Mouse (Mus musculus) adrenal gland, postnatal 36 days (tissue): ENCODE data around the gene Olfr391-ps. TPM values are rescaled to one million over a fixed set of nuclear protein-coding genes. Genes with fewer than 3 reads are reported as not detected.

ENCODE experiments used
- DNase-seq, 2 experiments: peaks; one replicate each; pipeline ENCODE4 v3.0.0; 2021; ENCODE audit warnings: mixed read lengths in 1 of 2
- long read RNA-seq, 2 experiments: library from polyadenylated mRNA; stranded (forward); transcript quantifications; one replicate each; pipeline ENCODE4 v2.0.0; 2021; ENCODE audit warnings: borderline sequencing depth in 2 of 2
- total RNA-seq, 2 experiments: library from RNA; stranded (reverse); gene quantifications; 2 replicates each; pipeline ENCODE4 v1.2.3; 2021

The Olfr391-ps gene
- total RNA-seq: not detected
- long read RNA-seq, experiment 1: 0 reads
- long read RNA-seq, experiment 2: 0 reads

DNA sequence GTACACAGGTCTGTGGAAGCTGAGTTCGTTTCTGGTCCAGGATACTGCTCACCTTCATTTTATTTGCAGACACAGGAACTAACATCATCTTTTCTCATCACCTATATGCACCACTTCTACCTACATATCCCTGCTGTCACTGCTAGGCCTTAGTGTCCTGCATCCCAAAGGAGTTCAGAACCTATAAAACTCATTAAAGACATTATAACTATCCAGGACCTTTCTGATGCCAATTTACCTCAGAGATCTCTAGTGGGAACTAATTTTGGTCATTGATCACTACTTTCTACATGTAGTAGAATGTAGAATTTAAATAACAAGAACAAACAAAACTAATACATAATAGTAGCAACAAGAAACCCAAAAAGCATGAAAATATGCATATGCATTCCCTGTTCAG is at the start of gene Olfr391-ps:
Gene Olfr391-ps (minus strand): TSS at position 101 of the 400 bp plus-strand sequence.
- no peak for DNase-seq

DNA sequence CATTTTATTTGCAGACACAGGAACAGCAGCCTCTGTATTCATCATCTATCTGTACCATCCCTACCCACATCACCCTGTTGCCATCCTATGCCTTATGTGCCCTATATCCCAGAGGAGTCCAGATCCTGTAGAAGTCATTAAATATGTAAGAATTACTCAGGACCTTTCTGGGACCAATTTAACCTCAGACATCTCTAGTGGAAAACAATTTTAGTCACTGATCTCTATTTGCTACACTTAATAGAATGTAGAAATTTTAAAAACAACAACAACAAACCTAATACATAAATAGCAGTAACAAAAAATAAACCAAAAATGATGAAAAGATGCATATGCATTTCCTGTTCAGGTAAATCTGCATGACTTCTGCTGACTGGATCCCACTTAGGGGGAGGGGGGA is 48.5 kb upstream of the Olfr391-ps start, which contains the start of gene Olfr393:
Gene Olfr393 (minus strand): TSS at position 101 of the 400 bp plus-strand sequence.
- DNase-seq: no peak

DNA sequence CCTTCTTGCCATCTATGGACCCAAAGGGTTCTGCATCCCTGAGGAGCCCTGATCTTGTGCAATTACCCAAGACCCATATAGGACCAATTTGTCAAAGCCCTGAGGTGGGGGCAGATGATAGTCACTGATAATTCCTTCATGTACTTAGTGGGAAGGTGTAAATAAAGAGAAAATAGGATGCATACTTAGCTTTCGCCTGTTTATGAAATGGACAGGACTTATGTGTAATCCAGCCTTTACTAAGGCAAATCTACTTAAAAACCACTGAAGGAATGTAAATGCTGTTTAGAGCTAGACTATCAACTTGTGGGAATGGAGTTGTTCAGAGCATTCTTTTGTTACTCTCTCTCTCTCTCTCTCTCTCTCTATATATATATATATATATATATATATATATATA is 14.1 kb upstream of the Olfr391-ps start, which contains the start of gene Olfr392:
Gene Olfr392 (minus strand): TSS at position 101 of the 400 bp plus-strand sequence.
- DNase-seq: no peak

DNA sequence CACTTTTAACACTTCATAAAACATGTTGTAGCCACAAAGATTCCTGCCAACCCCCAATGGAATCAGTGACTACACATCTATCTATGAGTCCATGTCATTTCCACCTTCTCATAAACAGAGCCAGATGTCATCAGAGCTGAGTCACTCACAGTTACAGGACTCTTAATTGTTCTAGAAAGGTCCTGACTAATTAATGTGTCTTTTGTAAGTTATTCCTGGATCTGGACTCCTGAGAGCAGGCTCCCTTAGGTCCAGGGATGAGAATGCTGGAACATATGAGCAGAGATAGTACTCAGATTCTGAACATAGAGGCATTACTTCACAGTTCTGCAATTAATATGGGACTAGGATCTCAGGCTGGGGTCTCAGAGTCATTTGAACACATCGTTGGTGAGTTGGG is 20.2 kb downstream of the Olfr391-ps start, which contains the start of gene Olfr390:
Gene Olfr390 (plus strand): TSS at position 301 of the 400 bp plus-strand sequence.
- DNase-seq: no peak

DNA sequence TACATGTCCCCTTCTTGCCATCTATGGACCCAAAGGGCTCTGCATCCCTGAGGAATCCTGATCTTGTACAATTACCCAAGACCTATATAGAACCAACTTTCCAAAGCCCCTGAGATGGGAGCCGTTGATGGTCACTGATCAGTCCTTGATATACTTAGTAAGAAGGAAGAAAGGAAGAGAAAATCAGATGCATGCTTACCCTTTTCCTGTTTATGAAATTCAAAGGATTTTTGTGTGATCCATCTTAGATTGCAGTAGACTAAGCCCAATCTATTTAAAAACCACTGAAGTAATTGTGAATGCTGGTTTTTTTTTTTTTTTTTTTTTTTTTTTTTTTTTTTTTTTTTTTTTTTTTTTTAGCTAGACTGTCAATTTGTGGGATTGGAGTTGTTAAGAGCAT is 22.2 kb downstream of the Olfr391-ps start, which contains the start of gene Olfr389:
Gene Olfr389 (minus strand): TSS at position 101 of the 400 bp plus-strand sequence.
- DNase-seq: no peak

- no peak for DNase-seq
These were observed 43.7 kb downstream of the Olfr391-ps start for GRCm38 (mm10) chr11:73759115-73759514.

Other genes with a start within 250 kb of the Olfr391-ps start
- gene Olfr385, start 210.0 kb downstream of the Olfr391-ps start, total RNA-seq: not detected
- not detected for gene Olfr384, start 204.5 kb downstream of the Olfr391-ps start, total RNA-seq
- gene Zfp735, start 114.3 kb downstream of the Olfr391-ps start, total RNA-seq: not detected
- gene Olfr389, start 22.3 kb downstream of the Olfr391-ps start, total RNA-seq: not detected
- gene Olfr390, start 20.1 kb downstream of the Olfr391-ps start, total RNA-seq: not detected
- gene Olfr392, start 14.0 kb upstream of the Olfr391-ps start, total RNA-seq: not detected
- gene Olfr393, start 48.4 kb upstream of the Olfr391-ps start, total RNA-seq: not detected
- not detected for gene Olfr394, start 87.7 kb upstream of the Olfr391-ps start, total RNA-seq
- not detected for gene Olfr395, start 106.2 kb upstream of the Olfr391-ps start, total RNA-seq
- gene Olfr23, start 133.6 kb upstream of the Olfr391-ps start, total RNA-seq: not detected
- not detected for gene Olfr397, start 157.8 kb upstream of the Olfr391-ps start, total RNA-seq
- not detected for gene Olfr398, start 187.4 kb upstream of the Olfr391-ps start, total RNA-seq